8 mouse cellular contexts compared by ENCODE assay signal in the genomic region with DNA sequence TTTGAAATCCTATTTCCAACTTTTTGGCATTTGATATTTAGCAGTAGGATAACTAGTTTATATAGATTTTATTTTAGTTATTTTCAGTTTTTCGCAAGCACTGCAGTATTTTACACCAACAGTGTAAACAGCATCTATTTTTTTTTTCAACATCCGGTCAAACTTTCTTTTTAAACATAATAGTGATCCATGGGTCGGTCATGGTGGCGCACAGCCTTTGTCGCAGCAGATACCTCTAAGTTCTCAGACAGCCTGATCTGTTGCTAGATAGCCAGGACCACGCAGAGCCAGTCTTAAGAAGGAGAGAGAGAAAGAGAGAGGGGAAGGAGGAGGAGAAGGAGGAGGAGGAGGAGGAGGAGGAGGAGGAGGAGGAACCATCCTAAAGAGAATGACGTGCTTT. TPM values are rescaled to one million over a fixed set of nuclear protein-coding genes. Genes with fewer than 3 reads are reported as not detected.
DNase-seq lines count a peak whose midpoint lies in the region; ATAC-seq and TF ChIP-seq lines count a peak whose summit lies in the region.

No protein-coding gene starts in this region.

- H3K36me3 ChIP-seq in intestine, embryonic 14.5 days (ENCODE audit: control insufficient read depth, insufficient read depth, low read length) = peaks cover 26% of the 10 kb centered on the region
- peaks cover 18% of the 10 kb centered on the region for H3K36me3 ChIP-seq in intestine, embryonic 15.5 days
- peaks cover 3 to 41% of the 10 kb centered on the region in 2 experiments for H3K36me3 ChIP-seq in MEL (ENCODE audit: control insufficient read depth in 1 of 2, insufficient read depth in 2 of 2, low read length in 2 of 2)
- H3K36me3 ChIP-seq in heart, embryonic 15.5 days = peaks cover 22% of the 10 kb centered on the region
- peaks cover 22% of the 10 kb centered on the region for H3K36me3 ChIP-seq in midbrain, embryonic 13.5 days

- no peak for TF ChIP-seq POLR2A in MEL (IDR thresholded peaks at IDR 0.05; ENCODE audit: control insufficient read depth in 1 of 2, insufficient read depth in 1 of 2, low read depth in 1 of 2, low read length in 2 of 2, poor library complexity in 1 of 2)

- peaks cover 69% of the 10 kb centered on the region for H3K79me2 ChIP-seq in MEL (ENCODE audit: control insufficient read depth, insufficient read depth, low read length, poor library complexity)

- no peaks in the 10 kb centered on the region for H3K9me3 ChIP-seq in intestine, embryonic 14.5 days (ENCODE audit: control insufficient read depth, low read length)
- no peaks in the 10 kb centered on the region for H3K9me3 ChIP-seq in intestine, embryonic 15.5 days
- no peaks in the 10 kb centered on the region for H3K9me3 ChIP-seq in MEL (replicated peaks; ENCODE audit: insufficient read depth, low read length)
- no peaks in the 10 kb centered on the region for H3K9me3 ChIP-seq in heart, embryonic 15.5 days (replicated peaks)
- no peaks in the 10 kb centered on the region for H3K9me3 ChIP-seq in midbrain, embryonic 13.5 days

- H3K27me3 ChIP-seq in intestine, embryonic 14.5 days (replicated peaks; ENCODE audit: control insufficient read depth, insufficient read depth, low read length) = no peaks in the 10 kb centered on the region
- H3K27me3 ChIP-seq in intestine, embryonic 15.5 days (replicated peaks) = no peaks in the 10 kb centered on the region
- no peaks in the 10 kb centered on the region for H3K27me3 ChIP-seq in MEL (ENCODE audit: control insufficient read depth in 1 of 2, insufficient read depth in 2 of 2, low read length in 2 of 2)
- H3K27me3 ChIP-seq in heart, embryonic 15.5 days = no peaks in the 10 kb centered on the region
- no peaks in the 10 kb centered on the region for H3K27me3 ChIP-seq in midbrain, embryonic 13.5 days

- H3K4me2 ChIP-seq in intestine, embryonic 14.5 days (ENCODE audit: low read length) = peak overlapping the region; percentile 93
- H3K4me2 ChIP-seq in intestine, embryonic 15.5 days (replicated peaks) = no peak overlapping the region
- H3K4me2 ChIP-seq in heart, embryonic 15.5 days = peak overlapping the region; percentile 82
- H3K4me2 ChIP-seq in midbrain, embryonic 13.5 days (replicated peaks) = peak overlapping the region; percentile 72; the same call in 1 of the 2 replicates

- H3K4me1 ChIP-seq in intestine, embryonic 14.5 days (replicated peaks; ENCODE audit: control insufficient read depth, insufficient read depth, low read length) = peaks cover 12% of the 10 kb centered on the region; the same call in 1 of the 2 replicates
- peaks cover 6% of the 10 kb centered on the region; the same call in 1 of the 2 replicates for H3K4me1 ChIP-seq in intestine, embryonic 15.5 days (replicated peaks)
- H3K4me1 ChIP-seq in MEL (ENCODE audit: control insufficient read depth in 1 of 2, insufficient read depth in 2 of 2, low read length in 2 of 2) = peaks cover 7 to 26% of the 10 kb centered on the region in 2 experiments
- H3K4me1 ChIP-seq in heart, embryonic 15.5 days (replicated peaks) = peaks cover 11% of the 10 kb centered on the region
- H3K4me1 ChIP-seq in midbrain, embryonic 13.5 days (replicated peaks) = peaks cover 41% of the 10 kb centered on the region

- no peak for TF ChIP-seq RAD21 in MEL (IDR thresholded peaks at IDR 0.05; ENCODE audit: low read depth, low read length)

- 80% methylated on average over 7 of the region's 7 CpGs for WGBS in intestine, embryonic 14.5 days
- 72% methylated on average over 7 of the region's 7 CpGs for WGBS in intestine, embryonic 15.5 days
- 80% methylated on average over 7 of the region's 7 CpGs for WGBS in heart, embryonic 15.5 days
- 81% methylated on average over 6 of the region's 7 CpGs for WGBS in midbrain, embryonic 13.5 days

- no peak overlapping the region for H3K9ac ChIP-seq in intestine, embryonic 14.5 days (ENCODE audit: low read length)
- H3K9ac ChIP-seq in intestine, embryonic 15.5 days = no peak overlapping the region
- H3K9ac ChIP-seq in MEL (ENCODE audit: control insufficient read depth, low read depth, low read length, poor library complexity, severe bottlenecking) = peak overlapping the region; percentile 91
- H3K9ac ChIP-seq in heart, embryonic 15.5 days = no peak overlapping the region
- H3K9ac ChIP-seq in midbrain, embryonic 13.5 days (replicated peaks) = no peak overlapping the region

- no peak overlapping the region for H3K4me3 ChIP-seq in intestine, embryonic 14.5 days (ENCODE audit: low read depth, low read length)
- H3K4me3 ChIP-seq in intestine, embryonic 15.5 days (replicated peaks) = no peak overlapping the region
- H3K4me3 ChIP-seq in MEL (ENCODE audit: control insufficient read depth in 1 of 2, insufficient read depth in 1 of 2, low read depth in 2 of 2, low read length in 2 of 2) = peak overlapping the region; percentile 83 to 95
- no peak overlapping the region for H3K4me3 ChIP-seq in heart, embryonic 15.5 days
- H3K4me3 ChIP-seq in midbrain, embryonic 13.5 days (replicated peaks) = no peak overlapping the region; the same call in 1 of the 2 replicates

- TF ChIP-seq EP300 in MEL (IDR thresholded peaks at IDR 0.05; ENCODE audit: low read depth in 1 of 2, low read length in 2 of 2) = no peak

- no peak for DNase-seq in intestine, embryonic 14.5 days (ENCODE audit: low spot score)
- DNase-seq in MEL (ENCODE audit: low read depth, low spot score) = peak; percentile 74
- no peak for DNase-seq in left cerebral cortex, adult 11 months (ENCODE audit: low spot score)
- DNase-seq in right cerebral cortex, postnatal 25 days = no peak
- DNase-seq in urinary bladder, postnatal 36 days (ENCODE audit: low spot score in 2 of 2) = no peak

- H3K27ac ChIP-seq in intestine, embryonic 14.5 days (ENCODE audit: low read depth) = no peak overlapping the region
- no peak overlapping the region for H3K27ac ChIP-seq in intestine, embryonic 15.5 days
- H3K27ac ChIP-seq in MEL (ENCODE audit: control insufficient read depth, low read depth, low read length) = peak overlapping the region; percentile 94
- H3K27ac ChIP-seq in heart, embryonic 15.5 days = no peak overlapping the region
- no peak overlapping the region; the same call in 1 of the 2 replicates for H3K27ac ChIP-seq in midbrain, embryonic 13.5 days

- no peak for ATAC-seq in intestine, embryonic 14.5 days (replicated peaks; ENCODE audit: low FRiP score, low TSS enrichment, low read depth)
- ATAC-seq in intestine, embryonic 15.5 days = no peak
- no peak for ATAC-seq in heart, embryonic 15.5 days (replicated peaks; ENCODE audit: insufficient number of reproducible peaks, insufficient read depth, low FRiP score, low read depth)
- ATAC-seq in midbrain, embryonic 13.5 days = no peak

- no peak for TF ChIP-seq CTCF in MEL (IDR thresholded peaks at IDR 0.05 in 2 of 3, conservative IDR thresholded peaks at IDR 0.05 in 1 of 3; ENCODE audit: control insufficient read depth in 1 of 3, insufficient read depth in 1 of 3, low read depth in 2 of 3, low read length in 3 of 3, poor library complexity in 1 of 3, severe bottlenecking in 1 of 3)

TF ChIP-seq in MEL, 35 proteins besides CTCF, POLR2A, EP300 and RAD21 (continues in another document):
- TF ChIP-seq USF2 (IDR thresholded peaks at IDR 0.05; ENCODE audit: borderline replicate concordance in 1 of 2, insufficient read depth in 1 of 2, low read depth in 1 of 2, low read length in 2 of 2) = no peak
- TF ChIP-seq MEF2A (IDR thresholded peaks at IDR 0.05; ENCODE audit: extremely low read depth, insufficient replicate concordance, low read depth, low read length, poor library complexity, severe bottlenecking) = no peak
- 0 out of 2 replicates have a peak, but pooled peaks have one; percentile 19 for TF ChIP-seq TBP (IDR thresholded peaks at IDR 0.05; ENCODE audit: low read depth, low read length)
- TF ChIP-seq KAT2A (conservative IDR thresholded peaks at IDR 0.05; ENCODE audit: low read depth, low read length) = no peak
- TF ChIP-seq ZNF384 (IDR thresholded peaks at IDR 0.05; ENCODE audit: low read depth, low read length) = peak; percentile 82
- TF ChIP-seq GATA1 (IDR thresholded peaks at IDR 0.05; ENCODE audit: low read depth, low read length) = no peak
- TF ChIP-seq RCOR1 (IDR thresholded peaks at IDR 0.05; ENCODE audit: low read depth, low read length) = no peak
- no peak for TF ChIP-seq E2F4 (IDR thresholded peaks at IDR 0.05; ENCODE audit: borderline replicate concordance, low read depth, low read length)
- TF ChIP-seq CHD1 (IDR thresholded peaks at IDR 0.05; ENCODE audit: low read depth, low read length) = peak; percentile 69; the same call in 1 of the 2 replicates
- no peak for TF ChIP-seq ZKSCAN1 (IDR thresholded peaks at IDR 0.05; ENCODE audit: low read depth, low read length)

RNA-seq across cellular contexts. Expression of a gene that starts 0.7 kb away (rescaled TPM):
- polyA plus RNA-seq in intestine, embryonic 14.5 days (2014; fragmentation: Nextera tagmentation; extraction: Ambion mirVana) = 165 and 173 TPM in 2 replicates
- polyA plus RNA-seq in intestine, embryonic 15.5 days (2015; fragmentation: Nextera tagmentation; extraction: Ambion mirVana) = 165 and 175 TPM in 2 replicates
- 297 and 330 TPM in 2 replicates for total RNA-seq in MEL (2012; rRNA removed)
- 100 to 1,000 TPM; 316 to 356 TPM for polyA plus RNA-seq in MEL (2012; ENCODE audit: insufficient read depth in 1 of 2, insufficient read length in 2 of 2, low read depth in 1 of 2, low replicate concordance in 2 of 2, missing spikeins in 1 of 2)
- 128 and 134 TPM in 2 replicates for polyA plus RNA-seq in heart, embryonic 15.5 days (2015; fragmentation: Nextera tagmentation; extraction: Ambion mirVana)
- 207 and 215 TPM in 2 replicates for polyA plus RNA-seq in midbrain, embryonic 13.5 days (2015; fragmentation: Nextera tagmentation; extraction: Ambion mirVana)

RNA-seq across cellular contexts. Expression of a gene that starts 0.7 kb away (rescaled TPM):
- polyA plus RNA-seq in intestine, embryonic 14.5 days (2014; fragmentation: Nextera tagmentation; extraction: Ambion mirVana) = 80.0 and 85.5 TPM in 2 replicates
- 76.3 and 88.1 TPM in 2 replicates for polyA plus RNA-seq in intestine, embryonic 15.5 days (2015; fragmentation: Nextera tagmentation; extraction: Ambion mirVana)
- 197 and 211 TPM in 2 replicates for total RNA-seq in MEL (2012; rRNA removed)
- 100 to 1,000 TPM in 1 of 2 experiments, 10 to 100 TPM in 1; 64.7 to 199 TPM for polyA plus RNA-seq in MEL (2012; ENCODE audit: insufficient read depth in 1 of 2, insufficient read length in 2 of 2, low read depth in 1 of 2, low replicate concordance in 2 of 2, missing spikeins in 1 of 2)
- polyA plus RNA-seq in heart, embryonic 15.5 days (2015; fragmentation: Nextera tagmentation; extraction: Ambion mirVana) = 43.1 and 44.5 TPM in 2 replicates
- polyA plus RNA-seq in midbrain, embryonic 13.5 days (2015; fragmentation: Nextera tagmentation; extraction: Ambion mirVana) = 81.1 and 87.6 TPM in 2 replicates

RNA-seq across cellular contexts. Expression of a gene that starts 48.8 kb away (rescaled TPM):
- polyA plus RNA-seq in intestine, embryonic 14.5 days (2014; fragmentation: Nextera tagmentation; extraction: Ambion mirVana) = 78.4 and 84.1 TPM in 2 replicates
- polyA plus RNA-seq in intestine, embryonic 15.5 days (2015; fragmentation: Nextera tagmentation; extraction: Ambion mirVana) = 80.7 and 88.8 TPM in 2 replicates
- 162 and 169 TPM in 2 replicates for total RNA-seq in MEL (2012; rRNA removed)
- 100 to 1,000 TPM; 172 to 265 TPM for polyA plus RNA-seq in MEL (2012; ENCODE audit: insufficient read depth in 1 of 2, insufficient read length in 2 of 2, low read depth in 1 of 2, low replicate concordance in 2 of 2, missing spikeins in 1 of 2)
- 130 and 140 TPM in 2 replicates for polyA plus RNA-seq in heart, embryonic 15.5 days (2015; fragmentation: Nextera tagmentation; extraction: Ambion mirVana)
- 91.4 and 94.5 TPM in 2 replicates for polyA plus RNA-seq in midbrain, embryonic 13.5 days (2015; fragmentation: Nextera tagmentation; extraction: Ambion mirVana)

Comparison
In these comparisons a context has a peak if more than half of its experiments do, and no peak if none do; other contexts are left out.
1. H3K4me3 ChIP-seq: peak in MEL (2 of 2); none in intestine, embryonic 14.5 days (single experiment), intestine, embryonic 15.5 days (single experiment), heart, embryonic 15.5 days (single experiment) and midbrain, embryonic 13.5 days (single experiment).